Mouse (Mus musculus) spleen, adult 2 months (tissue): ENCODE measurements at regions not wholly inside any gene's neighbourhood (a gene's known extent, or its start where the extent isn't known, plus 50 kb on each side); places are given as distances from the start of the nearest gene placed in this dataset.

Source experiments
- CTCF ChIP-seq: fragments of 200-500 bp; IDR thresholded peaks from 2 replicates; pipeline ENCODE4 v1.5.1; 2011; ENCODE audit warnings: mild to moderate bottlenecking, inconsistent platforms; ENCODE audit not compliant: insufficient read depth, insufficient read length, insufficient replicate concordance; ENCODE audit errors: extremely low read depth
- POLR2A ChIP-seq: fragments of 200-500 bp; IDR thresholded peaks from 2 replicates; pipeline ENCODE4 v1.6.1; 2011; ENCODE audit warnings: low read depth, low read length, inconsistent platforms

- TF ChIP-seq POLR2A = no peak
- no peak for TF ChIP-seq CTCF
These were observed 56.7 kb upstream of the Tln2 start for GRCm38 (mm10) chr9:67616207-67616606.
